In genomic region chr3:127140590-127140989, GRCm38 (mm10) we compare ENCODE assay signal across 28 mouse cellular contexts.
"Had no signal": no experiment of that assay in that cellular context is flagged by ENCODE, and none has a peak within 500 bp of the region (broad histone marks: within the 10 kb centered on the region; RNA-seq: fewer than 3 reads in every experiment).

No protein-coding gene starts in this region.

- H3K27ac ChIP-seq: embryonic facial prominence, embryonic 10.5 days; embryonic facial prominence, embryonic 12.5 days; embryonic facial prominence, embryonic 13.5 days; embryonic facial prominence, embryonic 15.5 days; forebrain, embryonic 10.5 days; forebrain, embryonic 12.5 days; forebrain, embryonic 13.5 days; forebrain, embryonic 15.5 days; gastrocnemius, adult 2 months; heart, adult 2 months had no signal

- H3K9ac ChIP-seq: embryonic facial prominence, embryonic 12.5 days; embryonic facial prominence, embryonic 13.5 days; embryonic facial prominence, embryonic 15.5 days; forebrain, embryonic 12.5 days; forebrain, embryonic 13.5 days; forebrain, embryonic 15.5 days; forebrain, postnatal 0 days had no signal

- H3K4me1 ChIP-seq: embryonic facial prominence, embryonic 12.5 days; embryonic facial prominence, embryonic 13.5 days; embryonic facial prominence, embryonic 15.5 days; forebrain, embryonic 15.5 days had no signal

- H3K27me3 ChIP-seq: embryonic facial prominence, embryonic 12.5 days; embryonic facial prominence, embryonic 13.5 days; embryonic facial prominence, embryonic 15.5 days; forebrain, embryonic 12.5 days; forebrain, embryonic 13.5 days; forebrain, embryonic 15.5 days had no signal

- H3K4me2 ChIP-seq: embryonic facial prominence, embryonic 12.5 days; embryonic facial prominence, embryonic 13.5 days; embryonic facial prominence, embryonic 15.5 days; forebrain, embryonic 12.5 days; forebrain, embryonic 13.5 days; forebrain, embryonic 15.5 days had no signal

- H3K9me3 ChIP-seq: embryonic facial prominence, embryonic 10.5 days; embryonic facial prominence, embryonic 12.5 days; embryonic facial prominence, embryonic 13.5 days; embryonic facial prominence, embryonic 15.5 days; forebrain, embryonic 10.5 days; forebrain, embryonic 12.5 days; forebrain, embryonic 13.5 days; forebrain, embryonic 15.5 days had no signal

- ATAC-seq: forebrain, embryonic 13.5 days; forebrain, embryonic 14.5 days; forebrain, embryonic 15.5 days; forebrain, embryonic 16.5 days; forebrain, postnatal 0 days had no signal

- H3K4me3 ChIP-seq: embryonic facial prominence, embryonic 10.5 days; embryonic facial prominence, embryonic 12.5 days; embryonic facial prominence, embryonic 13.5 days; embryonic facial prominence, embryonic 15.5 days; erythroblast, embryonic 14.5 days; forebrain, embryonic 10.5 days; forebrain, embryonic 12.5 days; forebrain, embryonic 13.5 days; forebrain, embryonic 15.5 days; gastrocnemius, adult 2 months; heart, adult 2 months had no signal

- DNase-seq: cerebellum, adult 18-20 months; cerebellum, adult 2 months; cerebellum, adult 8-10 months; cerebellum, adult 9-10 months; cerebellum, postnatal 14 days; cerebellum, postnatal 25 days; cerebellum, postnatal 36 days; embryo, embryonic 11 days; forebrain, postnatal 0 days; gastrocnemius, adult 2 months; gastrocnemius, postnatal 10 days; gastrocnemius, postnatal 14 days; gastrocnemius, postnatal 25 days; gastrocnemius, postnatal 36 days; heart, adult 11 months; heart, adult 18-20 months; heart, adult 2 months had no signal

- H3K36me3 ChIP-seq: embryonic facial prominence, embryonic 10.5 days; embryonic facial prominence, embryonic 12.5 days; embryonic facial prominence, embryonic 13.5 days; embryonic facial prominence, embryonic 15.5 days; forebrain, embryonic 10.5 days; forebrain, embryonic 12.5 days; forebrain, embryonic 15.5 days had no signal
